Mouse (Mus musculus) T-helper 2 cell (primary cell): ENCODE results near the gene Rspo4.

Experiments used
- in situ Hi-C: fragments of 300-600 bp; cut with MboI, MseI; formaldehyde crosslinking; loops from one replicate; pipeline ENCODE4 v1.15.1; 2025; ENCODE audit warnings: high pct_unique_total_duplicates

Rspo4 gene

DNA sequence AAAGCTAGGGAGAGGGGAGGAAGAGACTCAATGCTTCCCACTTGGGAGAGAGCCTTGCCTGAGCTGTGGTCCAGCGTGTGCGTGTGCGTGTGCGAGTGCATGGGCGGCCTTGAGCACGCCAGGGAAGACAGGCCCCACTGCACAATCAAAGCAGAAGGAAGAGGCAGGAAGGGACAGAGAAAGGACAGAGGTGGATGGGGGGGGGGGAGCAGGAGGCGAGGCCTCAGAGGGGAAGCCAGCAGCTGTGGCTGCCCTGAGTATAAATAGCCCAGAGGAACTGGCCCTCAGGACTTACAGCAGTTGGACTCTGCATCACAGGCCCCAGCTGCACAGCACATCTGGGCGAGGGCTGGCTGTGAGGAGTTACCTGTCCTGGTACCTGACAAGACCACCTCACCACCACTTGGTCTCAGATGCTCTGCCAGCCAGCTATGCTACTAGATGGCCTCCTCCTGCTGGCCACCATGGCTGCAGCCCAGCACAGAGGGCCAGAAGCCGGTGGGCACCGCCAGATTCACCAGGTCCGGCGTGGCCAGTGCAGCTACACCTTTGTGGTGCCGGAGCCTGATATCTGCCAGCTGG lies 68.3 kb downstream of the Rspo4 start, which contains the start of gene Angpt4:
Gene Angpt4 (plus strand): TSS at position 292 of the 582 bp plus-strand sequence.
- in situ Hi-C loops: no loop called here

DNA sequence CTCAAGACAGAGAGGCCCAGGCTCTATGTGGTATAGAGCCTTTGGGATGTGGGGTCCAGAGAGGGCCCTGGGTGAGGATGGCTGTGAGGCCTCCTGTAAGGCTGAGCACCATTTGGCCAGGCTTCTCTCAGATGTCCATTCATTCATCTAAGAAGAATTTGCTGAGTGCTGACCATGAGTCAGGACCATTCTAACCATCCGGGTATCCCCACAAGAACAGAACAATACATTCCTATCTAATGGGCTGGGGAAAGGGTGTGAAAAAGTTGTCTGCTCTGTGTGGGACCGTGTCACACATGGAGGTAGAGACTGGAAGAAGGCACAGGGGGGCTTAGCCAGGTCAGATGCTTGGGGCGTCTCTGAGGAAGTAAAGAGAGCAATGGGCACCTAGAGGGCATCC lies 69.0 kb downstream of the Rspo4 start:
- in situ Hi-C loops: no loop called here

DNA sequence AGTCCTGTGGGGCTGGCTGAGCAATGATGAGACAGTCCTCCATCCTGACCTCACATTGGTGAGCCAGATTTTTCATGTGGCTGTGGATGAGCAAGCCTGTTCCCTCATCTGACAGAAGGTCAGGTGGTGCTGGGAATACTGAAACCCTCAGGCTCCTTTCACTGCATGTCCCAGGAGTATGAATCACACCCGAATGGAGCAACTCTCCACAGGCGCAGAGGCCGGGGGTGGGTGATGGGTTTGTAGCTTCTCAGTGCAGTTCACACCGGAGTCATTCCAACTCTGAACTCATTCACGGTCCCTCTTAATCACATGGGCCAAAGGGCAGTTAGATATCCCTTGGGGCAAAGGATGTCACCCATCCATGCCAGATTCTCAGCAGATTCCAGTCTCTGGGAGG lies 71.4 kb downstream of the Rspo4 start:
- in situ Hi-C loops: no loop called here

DNA sequence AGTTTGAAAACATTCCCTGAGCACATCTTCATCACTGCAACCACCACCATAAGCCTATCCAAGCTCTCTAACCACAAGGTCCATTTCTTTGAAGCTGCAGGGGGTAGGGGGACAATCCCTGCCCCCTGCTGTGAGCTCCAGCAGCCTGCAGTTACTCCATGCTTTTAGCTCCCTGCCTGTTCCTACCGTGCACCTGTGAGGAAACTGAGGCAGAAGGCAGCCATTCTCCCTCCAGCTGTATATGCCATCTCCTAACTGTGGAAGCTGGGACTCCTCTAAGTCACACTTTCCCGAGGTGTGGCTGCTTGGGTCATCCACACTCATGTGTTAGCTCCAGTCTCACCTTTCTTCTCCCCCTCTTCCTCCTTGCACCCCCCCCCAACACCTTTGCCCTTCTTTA lies 72.4 kb downstream of the Rspo4 start:
- in situ Hi-C loops: loop anchor here (5.0 kb wide), 1 partner anchor 267 kb away; no protein-coding TSS in a partner anchor

DNA sequence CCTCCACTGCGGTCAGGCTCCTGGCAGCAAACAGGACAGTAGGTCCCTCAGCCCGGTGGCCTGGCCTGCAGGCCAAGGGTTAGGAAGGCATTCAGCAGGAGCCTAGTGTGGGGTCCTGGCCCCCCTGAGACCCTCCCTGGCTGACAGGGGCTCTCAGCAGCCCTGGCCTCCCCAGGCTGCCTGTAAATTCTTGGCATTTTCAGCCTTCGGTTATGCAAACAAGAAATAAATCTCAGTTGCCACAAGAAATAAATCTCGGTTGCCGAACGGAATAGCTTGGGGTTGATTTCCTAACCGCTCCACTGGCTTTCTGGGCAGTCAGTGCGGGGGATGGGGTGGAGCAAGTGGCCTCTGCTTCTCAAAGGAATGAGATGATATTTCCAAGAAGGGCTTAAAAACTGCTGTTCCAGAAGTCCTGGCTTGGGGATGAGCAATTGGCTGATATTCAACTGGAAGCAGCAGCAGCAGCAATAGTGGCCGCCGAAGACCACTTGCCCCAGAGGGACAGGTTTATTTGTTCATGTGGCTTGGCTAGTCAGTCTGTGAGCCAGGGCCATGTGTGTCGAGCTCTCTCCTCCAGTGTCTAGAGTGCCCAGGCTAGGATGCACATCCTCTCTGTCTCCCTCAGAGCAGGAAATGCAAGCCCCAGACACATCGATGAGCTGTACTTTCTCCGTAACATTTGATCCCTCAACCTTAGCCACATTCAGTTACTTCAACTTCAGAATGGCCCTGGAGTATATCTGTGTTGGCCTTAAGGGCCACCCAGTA lies 73.5 kb downstream of the Rspo4 start:
- in situ Hi-C loops: loop anchor here (5.0 kb wide), 1 partner anchor 266 kb away; no protein-coding TSS in a partner anchor

DNA sequence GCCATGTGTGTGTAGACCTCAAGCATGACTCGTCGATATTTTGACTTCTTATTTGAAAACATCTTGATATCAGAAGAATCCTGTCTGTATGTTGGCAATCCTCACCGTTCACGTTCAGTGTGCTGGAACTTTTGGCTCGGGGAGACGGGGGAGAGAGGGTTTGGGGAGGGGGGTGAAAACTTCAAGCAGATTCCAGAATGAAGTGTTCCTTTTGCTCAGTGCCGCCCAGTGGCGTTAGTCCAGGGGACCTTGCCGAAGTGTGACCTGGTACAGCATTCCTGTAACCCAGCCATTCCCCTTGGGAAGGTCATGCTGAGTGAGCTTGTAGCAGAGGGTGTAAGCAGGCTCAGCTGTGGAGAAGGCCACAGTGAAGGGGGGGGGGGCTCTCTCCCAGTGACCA lies 76.4 kb downstream of the Rspo4 start:
- in situ Hi-C loops: loop anchor here (5.0 kb wide), 1 partner anchor 263 kb away; no protein-coding TSS in a partner anchor

DNA sequence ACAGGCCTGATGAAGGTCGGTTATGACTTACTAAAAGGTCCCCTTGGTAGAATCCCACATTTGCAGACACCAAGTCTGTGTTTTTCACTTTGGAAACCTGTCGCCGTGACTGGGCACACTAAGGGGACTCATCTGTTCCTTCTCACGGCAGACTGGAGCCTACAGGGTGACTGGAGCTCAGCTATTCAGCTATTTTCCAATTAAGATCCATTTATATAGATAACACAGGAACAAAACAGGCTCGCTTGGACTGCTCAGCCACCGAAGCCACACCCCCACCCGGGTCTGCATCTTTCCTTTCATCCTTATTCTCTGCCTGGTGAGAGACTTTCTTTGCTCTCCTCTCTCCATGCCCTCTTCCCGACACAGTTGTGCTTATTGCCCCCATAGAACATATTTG lies 78.3 kb downstream of the Rspo4 start:
- in situ Hi-C loops: no loop called here

DNA sequence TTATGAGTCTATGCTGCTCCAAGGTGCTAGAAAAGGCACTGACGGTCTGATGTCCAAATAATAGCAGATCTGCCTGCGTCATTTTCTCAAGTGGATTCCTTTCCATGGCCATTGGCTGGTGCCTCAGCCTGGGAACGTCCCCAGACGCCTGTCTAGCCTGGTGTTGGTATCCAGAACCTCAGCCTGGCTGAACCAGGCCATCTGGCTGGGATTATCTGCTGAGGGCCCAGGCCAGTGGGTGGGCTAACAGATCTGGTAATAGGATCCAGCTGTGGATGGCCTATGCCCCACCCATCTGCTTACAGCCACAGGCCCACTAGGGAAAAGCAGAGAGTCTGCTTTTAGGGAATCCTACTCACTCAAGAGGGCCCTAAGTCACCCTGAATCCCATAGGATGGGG lies 78.9 kb downstream of the Rspo4 start:
- in situ Hi-C loops: no loop called here
